Mouse (Mus musculus) embryonic facial prominence, embryonic 10.5 days (tissue): ENCODE measurements around the gene Ints5. TPM values are rescaled to one million over a fixed set of nuclear protein-coding genes. Genes with fewer than 3 reads are reported as not detected.
A peak's percentile ranks its signal among the peaks of the same experiment; 100 is the strongest.

Experiments
- DNase-seq: peaks from one replicate; pipeline ENCODE4 v3.0.0-alpha.2; 2017; ENCODE audit warnings: low spot score
- H3K27ac ChIP-seq: fragments of 300-500 bp; sonication (generic); replicated peaks from 2 replicates; pipeline ENCODE4 v1.5.1; 2016; ENCODE audit warnings: mild to moderate bottlenecking
- H3K27me3 ChIP-seq: fragments of 300-500 bp; sonication (generic); replicated peaks from 2 replicates; pipeline ENCODE4 v1.6.1; 2016; ENCODE audit warnings: low read depth, mild to moderate bottlenecking; ENCODE audit not compliant: poor library complexity, severe bottlenecking
- H3K36me3 ChIP-seq: fragments of 300-500 bp; sonication (generic); replicated peaks from 2 replicates; pipeline ENCODE4 v1.6.1; 2016; ENCODE audit warnings: mild to moderate bottlenecking, moderate library complexity
- H3K4me1 ChIP-seq: fragments of 300-500 bp; sonication (generic); 2 replicates; pipeline ENCODE4 v1.6.1; 2016
- H3K4me3 ChIP-seq: fragments of 300-500 bp; sonication (generic); 2 replicates; pipeline ENCODE4 v1.5.1; 2016; ENCODE audit warnings: mild to moderate bottlenecking, moderate library complexity
- H3K9me3 ChIP-seq: fragments of 300-500 bp; sonication (generic); 2 replicates; pipeline ENCODE4 v1.6.1; 2016; ENCODE audit warnings: mild to moderate bottlenecking
- WGBS: fragments of 180-500 bp; shearing (Covaris S2); methylation state at CpG from one replicate; pipeline ENCODE4 v1.1.7; 2016; 5-methylcytosine and 5-hydroxymethylcytosine counted together
- polyA plus RNA-seq: library from polyadenylated mRNA; unstranded; fragments of >200 nt; fragmentation: Nextera tagmentation; extraction: Ambion mirVana; gene quantifications from 2 replicates; pipeline ENCODE4 v1.2.1, GENCODE M21; 2016

The Ints5 gene
- polyA plus RNA-seq, 1 experiment from 2014 or later, result 59.0 TPM

DNA sequence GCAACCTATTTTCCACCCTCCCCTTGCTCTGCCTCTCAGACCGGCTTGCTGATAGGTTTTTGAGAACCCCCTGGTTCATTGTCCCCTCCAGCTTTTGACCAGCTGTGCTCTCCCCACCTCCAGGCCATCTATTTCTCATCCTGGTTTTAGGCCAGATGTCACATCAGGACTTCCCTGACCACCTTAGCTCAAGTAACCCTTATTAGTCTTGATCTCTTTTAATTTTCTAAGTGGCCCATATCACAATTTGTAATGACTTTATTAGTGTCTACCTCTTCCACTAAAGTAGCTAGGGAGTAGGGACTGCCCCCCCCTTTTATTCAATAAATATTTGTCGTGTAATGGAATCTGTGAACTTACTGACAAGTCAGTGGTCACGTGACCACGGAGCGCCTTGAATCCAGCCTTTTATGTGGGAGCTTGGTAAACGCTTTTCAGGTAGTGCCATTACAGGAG lies 28.1 kb downstream of the Ints5 start:
- peak; percentile 54 for DNase-seq

GRCm38 (mm10) chr19:8921741-8922140 lies 28.9 kb downstream of the Ints5 start:
- H3K27ac ChIP-seq, result no peak overlapping the region
- WGBS, result 56% methylated on average over 9 of the region's 9 CpGs
- peaks cover 22% of the 10 kb centered on the region for H3K4me1 ChIP-seq
- H3K9me3 ChIP-seq, result no peaks in the 10 kb centered on the region
- no peaks in the 10 kb centered on the region for H3K27me3 ChIP-seq
- H3K4me3 ChIP-seq, result peak overlapping the region; percentile 92
- DNase-seq, result no peak
- peaks cover 47% of the 10 kb centered on the region for H3K36me3 ChIP-seq

More for the DNA sequence above, 28.1 kb downstream of the Ints5 start:
- H3K4me3 ChIP-seq, result peak overlapping the region; percentile 92
- H3K27me3 ChIP-seq, result no peaks in the 10 kb centered on the region
- H3K4me1 ChIP-seq, result peaks cover 22% of the 10 kb centered on the region
- H3K27ac ChIP-seq, result peak overlapping the region; percentile 92
- H3K36me3 ChIP-seq, result peaks cover 47% of the 10 kb centered on the region
- H3K9me3 ChIP-seq, result no peaks in the 10 kb centered on the region
- 3% methylated on average over 6 of the region's 6 CpGs for WGBS

GRCm38 (mm10) chr19:8926766-8927165 lies 34.0 kb downstream of the Ints5 start:
- no peak overlapping the region for H3K27ac ChIP-seq
- 90% methylated on average over 2 of the region's 2 CpGs for WGBS
- no peaks in the 10 kb centered on the region for H3K9me3 ChIP-seq
- H3K36me3 ChIP-seq, result peaks cover 60% of the 10 kb centered on the region
- no peaks in the 10 kb centered on the region for H3K27me3 ChIP-seq
- H3K4me1 ChIP-seq, result peaks cover 34% of the 10 kb centered on the region
- no peak for DNase-seq
- peak overlapping the region; percentile 12; the same call in 1 of the 2 replicates for H3K4me3 ChIP-seq

GRCm38 (mm10) chr19:8927891-8928525 lies 35.2 kb downstream of the Ints5 start:
- H3K27me3 ChIP-seq, result no peaks in the 10 kb centered on the region
- 91% methylated on average over 12 of the region's 12 CpGs for WGBS
- peaks cover 60% of the 10 kb centered on the region for H3K36me3 ChIP-seq
- no peak overlapping the region for H3K4me3 ChIP-seq
- no peak overlapping the region for H3K27ac ChIP-seq
- no peaks in the 10 kb centered on the region for H3K9me3 ChIP-seq
- peaks cover 28% of the 10 kb centered on the region for H3K4me1 ChIP-seq
- DNase-seq, result no peak

DNA sequence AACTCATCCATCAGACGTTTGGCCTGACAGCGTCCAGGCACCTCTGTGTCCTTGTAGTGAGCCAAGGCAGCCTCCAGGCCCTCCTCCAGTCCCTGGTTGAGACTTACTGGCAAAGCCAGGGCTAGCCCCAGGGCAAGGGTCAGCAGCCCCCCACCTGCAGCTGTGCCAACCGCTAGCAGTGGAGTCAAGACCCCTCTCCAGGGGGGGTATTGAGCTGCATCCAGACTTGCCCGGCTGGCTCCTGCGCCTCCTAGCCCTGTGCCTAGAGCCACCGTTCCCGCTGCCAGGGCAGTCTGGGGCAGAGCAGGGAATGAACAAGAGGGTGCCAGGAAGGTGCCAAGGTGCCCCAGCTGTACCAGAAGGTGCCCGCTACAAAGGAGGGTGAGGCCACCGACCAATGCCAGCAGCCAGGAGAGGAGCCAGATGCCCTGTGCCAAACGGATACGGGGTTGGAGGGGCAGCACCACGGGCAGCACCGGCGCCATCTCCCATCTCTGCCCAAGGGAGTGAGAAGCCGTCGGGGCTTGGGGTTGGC lies 36.0 kb downstream of the Ints5 start:
- no peak for DNase-seq
- H3K9me3 ChIP-seq, result no peaks in the 10 kb centered on the region
- peaks cover 61% of the 10 kb centered on the region for H3K36me3 ChIP-seq
- H3K27ac ChIP-seq, result peak overlapping the region; percentile 91
- peaks cover 28% of the 10 kb centered on the region for H3K4me1 ChIP-seq
- 14% methylated on average over 16 of the region's 16 CpGs for WGBS
- peak overlapping the region; percentile 89 for H3K4me3 ChIP-seq
- no peaks in the 10 kb centered on the region for H3K27me3 ChIP-seq

GRCm38 (mm10) chr19:8929224-8930088 lies 36.7 kb downstream of the Ints5 start, which contains the start of the genes Rom1 and Eml3:
Rom1 (minus strand) TSS chr19:8929356.
Eml3 (plus strand) TSS chr19:8929552.
- WGBS, result under 1% methylated on average over 73 of the region's 74 CpGs
- Histone ChIP-seq H3K27ac (peak within 1 kb of the TSS; percentile 91), H3K36me3 (peaks cover 63% of the 10 kb centered on the region)

GRCm38 (mm10) chr19:8930117-8930516 lies 37.3 kb downstream of the Ints5 start:
- 12% methylated on average over 11 of the region's 11 CpGs for WGBS
- H3K36me3 ChIP-seq, result peaks cover 66% of the 10 kb centered on the region
- no peaks in the 10 kb centered on the region for H3K27me3 ChIP-seq
- no peaks in the 10 kb centered on the region for H3K9me3 ChIP-seq
- H3K4me3 ChIP-seq, result peak overlapping the region; percentile 89
- peaks cover 28% of the 10 kb centered on the region for H3K4me1 ChIP-seq
- DNase-seq, result no peak
- peak overlapping the region; percentile 91 for H3K27ac ChIP-seq

More at GRCm38 (mm10) chr19:8929224-8930088, 36.7 kb downstream of the Ints5 start, which contains the start of the genes Rom1 and Eml3:
- Histone ChIP-seq H3K27me3 (no peaks in the 10 kb centered on the region), H3K4me1 (peaks cover 28% of the 10 kb centered on the region), H3K4me3 (peak within 1 kb of the TSS; percentile 89), H3K9me3 (no peaks in the 10 kb centered on the region)
- DNase-seq, result peak; percentile 84

DNA sequence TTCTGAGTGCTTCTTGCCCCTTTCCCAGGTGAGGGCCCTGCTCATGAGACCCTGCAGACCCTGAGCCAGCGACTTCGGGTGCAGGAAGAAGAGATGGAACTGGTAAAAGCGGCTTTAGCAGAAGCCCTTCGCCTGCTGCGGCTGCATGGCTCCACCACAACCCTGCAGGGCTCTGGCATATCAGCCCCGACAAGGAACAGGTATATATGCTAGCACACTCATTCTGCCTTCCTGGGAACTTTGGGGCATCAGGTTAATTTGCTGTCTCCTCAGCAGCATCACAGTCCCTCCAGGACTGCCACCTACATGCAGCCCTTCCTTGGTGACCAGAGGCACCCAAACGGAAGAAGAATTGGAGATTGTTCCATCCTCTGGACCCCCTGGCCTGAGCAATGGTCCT lies 38.0 kb downstream of the Ints5 start:
- H3K4me1 ChIP-seq, result peaks cover 28% of the 10 kb centered on the region
- peaks cover 66% of the 10 kb centered on the region for H3K36me3 ChIP-seq
- peak overlapping the region; percentile 12; the same call in 1 of the 2 replicates for H3K27ac ChIP-seq
- WGBS, result 79% methylated on average over 7 of the region's 7 CpGs
- peak overlapping the region; percentile 89 for H3K4me3 ChIP-seq
- no peaks in the 10 kb centered on the region for H3K27me3 ChIP-seq
- no peak for DNase-seq
- no peaks in the 10 kb centered on the region for H3K9me3 ChIP-seq

GRCm38 (mm10) chr19:8936736-8937135 lies 43.9 kb downstream of the Ints5 start:
- Histone ChIP-seq H3K27me3 (no peaks in the 10 kb centered on the region), H3K9me3 (no peaks in the 10 kb centered on the region), H3K4me1 (peaks cover 14% of the 10 kb centered on the region), H3K4me3 (no peak overlapping the region), H3K36me3 (peaks cover 81% of the 10 kb centered on the region), H3K27ac (no peak overlapping the region)
- 88% methylated on average over 2 of the region's 2 CpGs for WGBS
- no peak for DNase-seq

GRCm38 (mm10) chr19:8940526-8941133 lies 47.8 kb downstream of the Ints5 start:
- peak overlapping the region; percentile 99 for H3K27ac ChIP-seq
- peaks cover 74% of the 10 kb centered on the region for H3K36me3 ChIP-seq
- 79% methylated on average over 15 of the region's 15 CpGs for WGBS
- H3K27me3 ChIP-seq, result no peaks in the 10 kb centered on the region
- H3K4me3 ChIP-seq, result peak overlapping the region; percentile 97
- peaks cover 38% of the 10 kb centered on the region for H3K4me1 ChIP-seq
- H3K9me3 ChIP-seq, result no peaks in the 10 kb centered on the region
- no peak for DNase-seq

- Histone ChIP-seq H3K36me3 (peaks cover 74% of the 10 kb centered on the region), H3K27me3 (no peaks in the 10 kb centered on the region), H3K27ac (peak overlapping the region; percentile 99), H3K9me3 (no peaks in the 10 kb centered on the region), H3K4me1 (peaks cover 38% of the 10 kb centered on the region), H3K4me3 (peak overlapping the region; percentile 97)
- WGBS, result 46% methylated on average over 10 of the region's 10 CpGs
- no peak for DNase-seq
These were observed 48.3 kb downstream of the Ints5 start for GRCm38 (mm10) chr19:8941136-8941514.
